In genomic region chr10:122808186-122808585, GRCm38 (mm10) we compare ENCODE assay signal across 11 mouse cellular contexts.
DNase-seq lines count a peak whose midpoint lies in the region; ATAC-seq and TF ChIP-seq lines count a peak whose summit lies in the region.
"Had no signal": no experiment of that assay in that cellular context is flagged by ENCODE, and none has a peak within 500 bp of the region (broad histone marks: within the 10 kb centered on the region; RNA-seq: fewer than 3 reads in every experiment).

No protein-coding gene starts in this region.

- intact Hi-C loops in gastrocnemius, adult 2 months (cut with DNase I): loop anchor here (5.0 kb wide), 1 partner anchor 89 kb away; no protein-coding TSS in a partner anchor
- intact Hi-C loops in gastrocnemius, postnatal 14 days (cut with DNase I; ENCODE audit: low total_unique reads): loop anchor here (5.0 to 10.0 kb wide), 3 partner anchors 179 to 287 kb away; no protein-coding TSS in a partner anchor

- H3K36me3 ChIP-seq in embryonic facial prominence, embryonic 15.5 days: no peaks in the 10 kb centered on the region
- H3K36me3 ChIP-seq: heart, embryonic 10.5 days had no signal

- peak overlapping the region; percentile 63 for H3K27ac ChIP-seq in gastrocnemius, adult 2 months
- peak overlapping the region; percentile 74 for H3K27ac ChIP-seq in embryonic facial prominence, embryonic 15.5 days (replicated peaks)

- no peak for TF ChIP-seq CTCF in gastrocnemius, adult 2 months (IDR thresholded peaks at IDR 0.05)

- ATAC-seq in embryonic facial prominence, embryonic 15.5 days (ENCODE audit: insufficient number of reproducible peaks, low FRiP score, low TSS enrichment, low read depth): no peak
- ATAC-seq: CD4-positive, CD25-positive, alpha-beta regulatory T cell, adult 4 months had no signal

- no peak overlapping the region for H3K4me2 ChIP-seq in embryonic facial prominence, embryonic 15.5 days (replicated peaks)
- H3K4me2 ChIP-seq: kidney, embryonic 15.5 days had no signal

- no peak for DNase-seq in gastrocnemius, adult 2 months
- no peak for DNase-seq in gastrocnemius, postnatal 14 days
- DNase-seq in layer of hippocampus, adult 9-11 months: peak; percentile 32
- no peak for DNase-seq in layer of hippocampus, adult 11-12 months (ENCODE audit: low spot score)
- DNase-seq in brain, adult 2 months (ENCODE audit: low read depth, low spot score): peak; percentile 77
- no peak for DNase-seq in kidney, adult 8-10 months
- DNase-seq: adrenal gland, postnatal 36 days had no signal

- no peak overlapping the region for H3K4me3 ChIP-seq in gastrocnemius, adult 2 months
- H3K4me3 ChIP-seq in embryonic facial prominence, embryonic 15.5 days (replicated peaks): no peak overlapping the region
- H3K4me3 ChIP-seq: heart, embryonic 10.5 days; kidney, embryonic 15.5 days had no signal

- no peak overlapping the region for H3K9ac ChIP-seq in embryonic facial prominence, embryonic 15.5 days
- H3K9ac ChIP-seq: kidney, embryonic 15.5 days had no signal

- H3K9me3 ChIP-seq in embryonic facial prominence, embryonic 15.5 days (replicated peaks): no peaks in the 10 kb centered on the region
- H3K9me3 ChIP-seq: heart, embryonic 10.5 days; kidney, embryonic 15.5 days had no signal

- H3K27me3 ChIP-seq in embryonic facial prominence, embryonic 15.5 days: no peaks in the 10 kb centered on the region
- H3K27me3 ChIP-seq: kidney, embryonic 15.5 days had no signal

- H3K4me1 ChIP-seq in embryonic facial prominence, embryonic 15.5 days: peaks cover 16% of the 10 kb centered on the region

- 48% methylated on average over 4 of the region's 4 CpGs for WGBS in embryonic facial prominence, embryonic 15.5 days

Comparison
In these comparisons a context has a peak if more than half of its experiments do, and no peak if none do; other contexts are left out.
1. DNase-seq: peak in layer of hippocampus, adult 9-11 months (single experiment) and brain, adult 2 months (single experiment); none in gastrocnemius, adult 2 months (single experiment), gastrocnemius, postnatal 14 days (single experiment), layer of hippocampus, adult 11-12 months (single experiment) and kidney, adult 8-10 months (0 of 2).